Mouse (Mus musculus) cerebellum, postnatal 10 days (tissue): ENCODE measurements at regions not wholly inside any gene's neighbourhood (a gene's known extent, or its start where the extent isn't known, plus 50 kb on each side); places are given as distances from the start of the nearest gene placed in this dataset.

ENCODE experiments used
- DNase-seq, 2 experiments: peaks; one replicate each; pipeline ENCODE4 v3.0.0; 2021; ENCODE audit warnings: mixed read lengths in 2 of 2

GRCm38 (mm10) chr5:49642439-49642838, 117.7 kb upstream of the Kcnip4 start:
- DNase-seq = peak; percentile 82 to 84

- DNase-seq = peak; percentile 38 to 47
Measured at GRCm38 (mm10) chr5:49641206-49641830, 116.6 kb upstream of the Kcnip4 start.

GRCm38 (mm10) chr5:49639637-49640036, 114.9 kb upstream of the Kcnip4 start:
- peak; percentile 57 for DNase-seq

- no peak for DNase-seq
Measured at GRCm38 (mm10) chr5:49620152-49620551, 95.4 kb upstream of the Kcnip4 start.

GRCm38 (mm10) chr5:49606761-49607160, 82.1 kb upstream of the Kcnip4 start:
- DNase-seq = no peak

- no peak for DNase-seq
Measured at GRCm38 (mm10) chr5:49580777-49581176, 56.1 kb upstream of the Kcnip4 start.

- DNase-seq = no peak
Measured at GRCm38 (mm10) chr5:49575901-49576300, 51.2 kb upstream of the Kcnip4 start.
